1 mouse cellular context compared by ENCODE assay signal in the genomic region with DNA sequence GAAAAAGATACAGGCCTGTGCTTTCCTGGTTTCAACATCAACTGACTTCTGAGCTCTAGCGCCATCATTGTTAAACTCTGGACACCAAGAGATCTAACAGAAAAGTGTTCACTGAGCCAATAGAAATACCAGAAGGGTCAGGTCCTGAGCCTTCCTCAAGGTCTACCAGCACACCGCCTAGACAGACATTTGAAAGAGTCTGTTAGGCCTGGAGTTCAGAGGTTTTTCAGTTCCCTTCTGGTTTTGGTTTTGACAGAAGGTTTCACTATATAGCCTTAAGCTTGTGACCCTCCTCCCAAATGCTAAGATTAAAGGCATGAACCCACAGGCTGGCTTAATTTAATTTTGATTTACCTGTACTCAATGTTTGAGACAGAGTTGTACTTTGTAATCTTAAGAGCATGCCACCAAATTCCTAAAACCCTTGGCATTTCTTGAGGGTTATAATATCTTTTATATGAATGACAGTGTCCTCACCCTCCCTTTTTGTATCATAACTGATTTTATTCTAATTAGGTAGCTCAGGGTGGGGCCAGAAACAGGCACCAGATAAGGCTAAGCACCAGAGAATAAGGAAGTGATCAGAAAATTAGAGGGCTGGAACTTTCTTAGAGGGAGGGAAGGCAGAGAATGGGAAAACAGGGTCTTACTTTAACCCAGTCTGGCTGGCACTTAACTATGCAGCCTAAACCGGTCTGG.
TF ChIP-seq lines count a peak whose summit lies in the region.

No protein-coding gene starts in this region.

TF ChIP-seq in MEL, 35 proteins besides CTCF, POLR2A, EP300 and RAD21:
- TF ChIP-seq NRF1 (IDR thresholded peaks at IDR 0.05; ENCODE audit: insufficient read depth, low read depth, low read length, poor library complexity, severe bottlenecking) = no peak
- TF ChIP-seq MYC (IDR thresholded peaks at IDR 0.05; ENCODE audit: low read depth, low read length) = no peak
- TF ChIP-seq ETS1 (IDR thresholded peaks at IDR 0.05; ENCODE audit: low read depth, low read length) = peak; percentile 66
- TF ChIP-seq MXI1 (IDR thresholded peaks at IDR 0.05; ENCODE audit: low read depth, low read length) = peak; percentile 25; the same call in 1 of the 2 replicates
- no peak; the same call in 1 of the 2 replicates for TF ChIP-seq SMC3 (IDR thresholded peaks at IDR 0.05; ENCODE audit: low read depth, low read length)
- peak; percentile 80; the same call in 1 of the 2 replicates for TF ChIP-seq MAZ (IDR thresholded peaks at IDR 0.05; ENCODE audit: low read depth, low read length)
- no peak for TF ChIP-seq JUND (IDR thresholded peaks at IDR 0.05; ENCODE audit: low read depth, low read length)
- TF ChIP-seq CHD1 (IDR thresholded peaks at IDR 0.05; ENCODE audit: low read depth, low read length) = no peak
- peak; percentile 33; the same call in 1 of the 2 replicates for TF ChIP-seq MYB (IDR thresholded peaks at IDR 0.05; ENCODE audit: low read depth, low read length)
- peak; percentile 41; the same call in 1 of the 2 replicates for TF ChIP-seq ZMIZ1 (IDR thresholded peaks at IDR 0.05; ENCODE audit: low read depth, low read length)
- peak; percentile 46; the same call in 1 of the 2 replicates for TF ChIP-seq SIN3A (IDR thresholded peaks at IDR 0.05; ENCODE audit: low read length)
- TF ChIP-seq NELFE (IDR thresholded peaks at IDR 0.05; ENCODE audit: low read depth, low read length) = peak; percentile 58
- TF ChIP-seq TCF12 (IDR thresholded peaks at IDR 0.05; ENCODE audit: low read depth, low read length) = peak; percentile 40
- 0 out of 2 replicates have a peak, but pooled peaks have one; percentile 51 for TF ChIP-seq HCFC1 (IDR thresholded peaks at IDR 0.05; ENCODE audit: low read depth, low read length)
- TF ChIP-seq POLR2AphosphoS2 (IDR thresholded peaks at IDR 0.05; ENCODE audit: low read length) = 0 out of 2 replicates have a peak, but pooled peaks have one; percentile 32
- no peak for TF ChIP-seq UBTF (IDR thresholded peaks at IDR 0.05; ENCODE audit: borderline replicate concordance, insufficient read depth, low read depth, low read length)
- TF ChIP-seq GABPA (IDR thresholded peaks at IDR 0.05; ENCODE audit: low read depth, low read length) = no peak
- TF ChIP-seq MAFK (IDR thresholded peaks at IDR 0.05; ENCODE audit: borderline replicate concordance, low read depth, low read length) = no peak
- TF ChIP-seq USF1 (IDR thresholded peaks at IDR 0.05; ENCODE audit: low read depth, low read length) = no peak
- peak; percentile 88 for TF ChIP-seq GATA1 (IDR thresholded peaks at IDR 0.05; ENCODE audit: low read depth, low read length)
- peak; percentile 81 for TF ChIP-seq ELF1 (IDR thresholded peaks at IDR 0.05; ENCODE audit: low read depth, low read length)
- TF ChIP-seq KAT2A (conservative IDR thresholded peaks at IDR 0.05; ENCODE audit: low read depth, low read length) = no peak
- TF ChIP-seq TBP (IDR thresholded peaks at IDR 0.05; ENCODE audit: low read depth, low read length) = peak; percentile 56; the same call in 1 of the 2 replicates
